Mouse (Mus musculus) brain, adult 2 months (tissue): Measurements from ENCODE around the gene Cyp2d22.
A peak's percentile ranks its signal among the peaks of the same experiment; 100 is the strongest.
"Not testable (repeated sequence)": the region's sequence is repeated elsewhere in the genome, so short reads cannot be mapped to it uniquely, and the experiment has no call there.

Source experiments
- DNase-seq: peaks from one replicate; pipeline ENCODE4 v3.0.0; 2011; ENCODE audit warnings: low read depth, low spot score

The Cyp2d22 gene

GRCm38 (mm10) chr15:82376393-82377138, 3.5 kb downstream of the Cyp2d22 start:
- peak; percentile 93 for DNase-seq

GRCm38 (mm10) chr15:82375855-82376254, 4.2 kb downstream of the Cyp2d22 start:
- DNase-seq, result no peak

GRCm38 (mm10) chr15:82374437-82374836, 5.6 kb downstream of the Cyp2d22 start:
- DNase-seq, result no peak

- no peak for DNase-seq
These were observed 7.1 kb downstream of the Cyp2d22 start for GRCm38 (mm10) chr15:82372991-82373390.

- no peak for DNase-seq
These were observed 7.6 kb downstream of the Cyp2d22 start for GRCm38 (mm10) chr15:82372446-82372845.

- no peak for DNase-seq
These were observed 11.2 kb downstream of the Cyp2d22 start for GRCm38 (mm10) chr15:82368851-82369250.

- no peak for DNase-seq
These were observed 11.9 kb downstream of the Cyp2d22 start for GRCm38 (mm10) chr15:82368146-82368545.

GRCm38 (mm10) chr15:82364561-82364960, 15.5 kb downstream of the Cyp2d22 start:
- not testable (repeated sequence) for DNase-seq

- DNase-seq, result not testable (repeated sequence)
These were observed 16.3 kb downstream of the Cyp2d22 start for GRCm38 (mm10) chr15:82363801-82364200.

- DNase-seq, result no peak
These were observed 17.8 kb downstream of the Cyp2d22 start for GRCm38 (mm10) chr15:82362234-82362633.

- peak; percentile 61 for DNase-seq
These were observed 18.5 kb downstream of the Cyp2d22 start for GRCm38 (mm10) chr15:82361459-82362018.

GRCm38 (mm10) chr15:82358431-82359260, 21.4 kb downstream of the Cyp2d22 start:
- no peak for DNase-seq

- peak; percentile 100 for DNase-seq
These were observed 25.7 kb downstream of the Cyp2d22 start, which contains the start of gene Ndufa6 for GRCm38 (mm10) chr15:82354126-82354945. Gene Ndufa6 (minus strand): TSS chr15:82354322.

GRCm38 (mm10) chr15:82353745-82354113, 26.3 kb downstream of the Cyp2d22 start:
- DNase-seq, result no peak

- DNase-seq, result no peak
These were observed 26.8 kb downstream of the Cyp2d22 start for GRCm38 (mm10) chr15:82353078-82353744.

GRCm38 (mm10) chr15:82351480-82351879, 28.6 kb downstream of the Cyp2d22 start:
- peak; percentile 60 for DNase-seq

- DNase-seq, result no peak
These were observed 29.7 kb downstream of the Cyp2d22 start for GRCm38 (mm10) chr15:82350349-82350748.

- DNase-seq, result no peak
These were observed 31.1 kb downstream of the Cyp2d22 start for GRCm38 (mm10) chr15:82348999-82349341.

GRCm38 (mm10) chr15:82348258-82348998, 31.6 kb downstream of the Cyp2d22 start:
- no peak for DNase-seq

GRCm38 (mm10) chr15:82347852-82348251, 32.2 kb downstream of the Cyp2d22 start:
- no peak for DNase-seq
